Mouse (Mus musculus) regulatory T cell (primary cell): ENCODE measurements around the gene Bcdin3d.
"Not testable (repeated sequence)": the region's sequence is repeated elsewhere in the genome, so short reads cannot be mapped to it uniquely, and the experiment has no call there.

ENCODE experiments used
- in situ Hi-C: fragments of 300-600 bp; cut with MboI, MseI; formaldehyde crosslinking; loops from one replicate; pipeline ENCODE4 v1.15.1; 2025; ENCODE audit warnings: high pct_unique_total_duplicates

Gene Bcdin3d

DNA sequence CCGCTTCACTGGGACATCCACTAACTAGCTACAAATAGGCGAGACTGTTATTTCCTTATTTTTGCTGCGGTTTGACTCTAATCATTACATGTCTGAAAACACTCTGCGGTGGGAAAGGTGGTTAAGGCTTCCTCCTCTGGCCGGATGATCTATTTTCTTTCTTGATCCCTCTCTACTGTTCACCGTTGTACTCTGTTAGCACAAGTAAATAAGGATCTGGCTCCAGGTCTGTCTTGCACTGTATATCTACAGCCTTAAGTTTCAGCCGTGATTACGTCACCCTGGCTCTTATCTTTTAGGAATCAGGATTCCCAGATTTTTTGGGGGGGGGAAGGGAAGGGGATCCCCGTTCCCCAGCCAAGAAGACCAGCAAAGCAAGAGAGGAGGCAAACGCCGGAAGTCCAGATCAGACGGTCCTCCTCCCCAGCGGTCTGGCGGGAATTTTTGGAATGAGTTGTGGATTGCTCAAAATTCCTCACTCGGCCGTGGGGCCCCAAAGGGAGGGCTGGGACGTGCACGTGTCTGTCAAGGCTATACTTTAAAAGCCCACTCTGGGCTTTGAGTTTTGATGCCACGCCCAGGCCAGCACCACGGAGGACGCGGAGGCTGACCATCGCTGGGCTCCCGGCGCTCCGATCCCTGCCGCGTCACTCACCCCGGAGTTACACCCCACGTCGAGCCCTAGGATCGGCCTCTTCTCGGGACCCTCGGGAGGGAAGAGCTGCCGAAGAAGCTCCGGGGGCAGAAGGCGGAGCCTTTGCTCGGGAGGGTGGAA is 542 bp downstream of the Bcdin3d start:
- in situ Hi-C loops = no loop called here

DNA sequence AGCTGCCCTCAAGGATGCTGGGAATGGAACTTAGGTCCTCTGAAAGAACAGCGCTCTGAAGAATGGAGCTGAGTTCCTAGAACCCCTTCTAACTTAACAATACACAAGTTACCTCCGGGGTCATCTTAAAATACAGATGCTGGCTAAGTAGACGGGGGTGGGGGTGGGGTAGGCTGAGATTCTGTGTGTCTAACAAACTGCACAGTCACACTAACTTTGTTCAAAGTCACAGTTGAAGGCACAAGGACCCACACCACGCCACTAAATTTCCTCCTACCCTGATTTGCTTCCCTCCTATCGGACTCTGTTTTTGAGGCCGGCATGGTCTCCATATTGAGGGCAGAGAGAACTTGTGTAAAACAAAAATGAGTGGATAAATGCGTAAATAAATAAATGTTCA is 1.6 kb downstream of the Bcdin3d start:
- in situ Hi-C loops = no loop called here

DNA sequence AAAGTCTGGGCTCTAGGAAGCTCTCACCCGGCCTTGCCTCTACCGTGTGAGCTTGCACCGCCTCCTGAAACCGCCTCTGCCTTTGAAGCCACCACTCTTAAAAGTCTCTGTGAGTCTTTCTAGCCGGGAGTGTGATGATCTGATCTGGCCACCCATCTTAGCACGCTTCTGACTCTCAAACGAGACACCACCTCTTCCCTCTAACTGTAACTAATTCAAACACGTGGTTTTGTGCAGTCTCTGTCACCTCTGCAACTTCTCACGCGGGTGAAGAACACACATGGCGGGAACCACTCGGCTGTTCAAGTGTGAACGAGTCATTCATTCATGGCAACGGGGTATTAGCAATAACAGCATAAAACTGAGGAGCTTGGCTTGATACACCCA is 2.9 kb downstream of the Bcdin3d start:
- in situ Hi-C loops = no loop called here

DNA sequence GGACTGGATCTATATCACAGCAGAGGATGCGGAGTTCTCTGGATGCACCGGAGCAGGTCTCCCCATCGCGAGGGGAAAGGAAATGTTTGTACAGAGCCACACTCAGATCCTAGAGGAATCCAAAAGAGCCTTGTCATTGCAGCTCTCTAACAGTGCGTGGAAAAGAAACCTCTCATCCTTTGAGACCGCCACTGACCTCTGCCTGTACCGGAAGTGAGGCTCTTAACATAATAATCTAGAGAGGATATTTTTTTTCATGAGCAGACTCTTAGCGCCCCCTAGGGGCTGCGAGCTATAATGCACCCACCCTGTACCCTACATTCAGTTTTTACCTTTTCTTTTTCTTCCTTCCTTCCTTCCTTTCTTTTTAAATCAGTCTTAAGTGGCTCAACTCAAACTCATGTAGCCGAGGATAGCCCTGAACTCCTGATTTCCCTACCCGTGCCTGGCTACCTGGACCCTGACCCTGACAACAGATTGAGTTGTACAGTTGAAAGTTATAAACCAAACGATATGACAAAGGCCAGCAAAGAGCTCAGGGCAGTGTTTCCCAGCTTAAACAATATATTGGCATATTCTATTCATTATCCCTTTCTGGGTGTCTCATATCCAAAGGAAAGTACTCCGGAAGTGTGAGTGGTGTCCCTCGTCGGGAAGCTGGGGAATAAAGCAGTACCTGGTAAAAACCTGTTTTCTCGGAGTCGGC is 3.4 kb downstream of the Bcdin3d start:
- in situ Hi-C loops = no loop called here

DNA sequence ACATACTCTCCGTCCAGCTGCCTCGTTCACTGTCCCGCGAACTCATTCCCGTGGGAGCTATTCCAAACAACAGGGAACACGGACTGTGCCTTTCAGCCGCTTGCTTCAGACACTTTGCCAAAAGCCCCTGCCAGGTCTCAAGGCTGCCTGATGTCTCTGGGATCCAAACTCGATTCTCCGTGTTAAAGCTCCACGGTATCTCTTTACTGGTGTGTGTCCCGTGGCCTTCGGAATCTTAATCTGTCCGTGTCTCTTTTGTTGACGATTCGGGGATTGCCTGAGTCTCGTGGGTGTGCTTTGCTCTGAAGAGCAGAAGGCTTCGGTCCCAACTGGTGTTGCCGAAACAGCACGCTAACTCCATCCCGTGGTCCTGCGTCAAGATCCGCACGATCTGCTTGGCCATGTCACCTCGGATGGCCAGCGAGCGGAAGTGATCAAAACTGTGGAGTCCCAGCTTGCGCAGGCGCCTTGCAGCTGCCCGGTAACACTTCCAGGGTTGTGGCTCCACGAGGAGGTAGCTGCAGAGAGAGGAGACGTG is 4.2 kb downstream of the Bcdin3d start:
- in situ Hi-C loops = no loop called here

DNA sequence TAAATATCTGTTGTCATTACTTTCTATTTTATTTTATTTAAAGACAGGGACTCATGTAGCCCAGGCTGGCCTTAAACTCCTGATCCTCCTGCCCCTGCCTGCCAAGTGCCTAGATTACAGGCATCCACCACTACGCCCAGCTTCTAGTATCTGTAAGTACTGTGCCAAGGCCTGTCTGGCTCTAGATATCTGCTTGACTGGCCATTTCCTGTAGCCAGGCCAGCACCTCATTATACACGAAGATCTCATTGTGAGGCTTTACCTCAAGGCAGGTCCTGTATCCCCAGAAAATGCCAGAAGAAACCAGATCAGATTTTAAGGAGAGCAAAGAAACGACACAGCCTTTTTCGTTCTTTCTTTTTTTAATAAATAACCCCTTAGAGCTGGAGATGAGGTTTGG is 4.8 kb downstream of the Bcdin3d start:
- in situ Hi-C loops = loop anchor here (5.0 kb wide), 1 partner anchor 37 kb away; no protein-coding TSS in a partner anchor

DNA sequence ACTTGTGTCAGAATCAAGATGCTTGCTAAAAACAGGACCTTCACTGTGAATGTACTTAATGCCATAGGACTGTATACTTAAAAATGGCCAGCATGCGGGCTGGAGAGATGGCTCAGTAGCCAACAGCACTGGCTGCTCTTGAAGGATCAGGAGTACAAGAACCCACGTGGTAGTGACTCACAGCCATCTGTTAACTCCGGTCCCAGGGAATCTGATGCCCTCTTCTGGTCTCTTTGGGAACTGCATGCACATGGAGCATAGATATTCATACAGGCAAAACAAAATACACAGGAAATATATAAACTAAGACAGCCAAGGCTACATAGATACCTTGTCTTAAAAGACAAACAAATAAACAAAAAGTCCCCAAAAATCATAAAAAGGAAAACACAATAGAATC is 5.5 kb downstream of the Bcdin3d start:
- in situ Hi-C loops = loop anchor here (5.0 kb wide), 1 partner anchor 37 kb away; no protein-coding TSS in a partner anchor

DNA sequence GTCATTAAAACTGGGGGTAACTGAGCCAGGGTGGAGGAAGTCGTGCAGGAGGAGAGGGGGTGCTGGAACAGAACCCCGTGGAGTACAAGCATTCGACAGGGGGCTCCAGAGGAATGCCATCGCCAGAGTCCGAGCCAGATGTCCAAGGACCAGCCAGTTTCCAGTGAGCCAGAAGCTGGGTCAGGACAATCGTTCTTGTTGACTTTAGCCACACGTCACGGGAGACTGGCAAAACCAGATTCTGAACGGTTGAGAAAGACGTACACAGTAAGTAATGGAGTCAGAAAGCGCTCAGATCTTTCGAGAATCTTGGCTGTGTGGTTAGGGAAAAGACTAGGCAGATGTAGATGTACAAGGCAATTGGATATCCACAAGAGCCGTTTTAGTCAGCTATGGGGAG is 11.3 kb downstream of the Bcdin3d start:
- in situ Hi-C loops = no loop called here

DNA sequence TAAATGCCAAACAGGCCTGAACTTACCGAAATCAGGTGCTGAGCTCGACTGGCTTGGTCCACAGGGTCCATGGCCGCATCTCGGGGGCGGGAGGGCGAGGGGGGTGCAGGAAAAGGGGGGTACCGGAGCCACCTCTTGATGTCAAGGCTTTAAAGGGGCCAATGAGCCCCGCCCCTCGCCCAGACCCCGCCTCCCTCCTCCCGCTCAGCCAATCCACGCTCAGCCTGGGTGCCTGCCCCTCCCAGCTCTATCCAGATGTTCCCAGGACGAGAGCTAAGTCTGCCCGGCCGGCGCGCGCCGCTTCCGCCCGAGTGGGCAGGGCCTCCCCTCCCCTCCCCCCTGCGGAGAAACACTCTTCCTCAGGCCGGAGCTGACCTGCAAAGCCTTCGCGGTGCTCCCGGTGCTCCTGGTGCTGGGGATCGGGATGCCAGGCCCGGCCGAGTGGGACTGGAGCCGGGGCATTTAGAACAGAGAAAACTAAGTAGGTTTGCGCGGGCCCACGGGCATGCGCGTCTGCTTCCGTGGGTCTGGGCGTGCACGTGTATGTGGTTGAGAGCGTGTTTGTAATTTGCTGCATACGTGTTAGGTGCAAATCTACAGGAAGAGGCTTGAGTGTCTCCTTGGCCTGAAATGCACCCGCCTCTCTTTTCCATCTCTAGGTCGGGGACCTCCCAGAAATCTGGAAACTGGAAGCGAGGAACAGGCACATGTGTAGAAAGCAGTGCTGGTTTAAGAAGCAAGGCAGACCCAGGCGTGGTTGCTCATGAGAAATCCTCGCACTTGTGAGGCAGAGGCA is 16.7 kb downstream of the Bcdin3d start, which contains the start of gene Nckap5l:
Gene Nckap5l, minus strand, starts transcription at position 143 of the 796 bp plus-strand sequence.
- in situ Hi-C loops = loop anchor here (5.0 kb wide), 1 partner anchor 716 kb away; no protein-coding TSS in a partner anchor

DNA sequence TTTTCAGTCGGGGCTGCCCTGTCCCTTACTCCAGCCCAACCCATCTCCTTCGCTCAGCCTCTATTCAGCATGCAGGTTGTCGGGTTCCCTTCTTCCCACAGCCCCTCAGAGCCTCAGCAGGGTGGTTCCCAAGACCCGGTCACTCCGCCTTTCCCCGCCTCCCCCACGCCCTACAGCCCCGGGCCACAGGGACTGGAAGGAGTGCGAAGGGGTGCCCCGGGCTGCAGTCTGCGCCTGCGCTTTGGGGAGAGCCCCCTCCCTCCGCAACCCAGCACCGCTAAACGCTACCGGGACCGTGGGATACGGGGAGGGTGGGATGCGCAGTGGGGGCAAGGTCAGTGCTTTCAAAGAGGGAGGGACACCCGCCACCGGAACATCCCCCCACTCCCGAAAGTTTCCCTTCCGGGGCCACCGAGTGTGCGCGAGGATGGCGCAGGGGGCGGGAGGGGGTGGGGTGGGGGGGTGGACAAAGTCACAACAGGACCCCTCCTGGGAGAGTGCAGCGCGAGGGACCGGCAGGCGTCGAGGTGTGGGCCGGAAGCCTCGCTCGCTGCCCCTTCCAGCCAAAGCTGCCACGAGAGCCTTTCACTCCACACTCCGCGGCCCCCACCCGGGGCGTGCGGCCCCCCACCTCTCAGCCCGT is 17.4 kb downstream of the Bcdin3d start:
- in situ Hi-C loops = loop anchor here (5.0 kb wide), 1 partner anchor 715 kb away; no protein-coding TSS in a partner anchor

DNA sequence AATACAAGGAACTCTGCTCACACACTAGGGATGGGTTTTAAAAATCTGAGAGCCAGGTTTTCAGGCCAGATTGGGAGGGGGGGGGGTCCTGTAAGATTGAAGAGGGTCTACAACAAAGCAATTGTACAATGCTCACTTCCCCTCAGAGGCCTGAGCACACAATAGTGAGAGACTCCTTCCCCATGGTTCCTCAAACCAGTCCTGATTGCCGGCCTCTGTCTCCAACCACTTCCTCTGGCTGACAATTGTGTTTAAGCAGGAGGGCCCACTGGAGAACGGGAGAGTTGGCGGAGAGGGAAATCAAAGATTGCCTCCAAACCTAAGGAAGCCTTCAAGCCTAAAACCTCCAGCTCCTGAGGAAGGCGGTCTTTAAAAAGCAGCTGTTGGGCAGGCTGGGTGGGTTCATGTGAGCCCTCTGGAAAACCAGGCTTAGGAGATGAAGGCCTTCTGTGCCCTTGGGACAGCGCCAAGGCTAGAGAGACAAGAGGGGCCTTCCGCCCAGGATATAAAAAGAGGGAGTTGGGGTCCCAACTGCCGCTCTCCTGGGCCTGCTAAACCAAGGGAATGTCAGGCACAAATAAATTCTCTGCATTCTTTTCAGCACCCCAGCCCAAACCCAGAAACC is 18.1 kb downstream of the Bcdin3d start:
- in situ Hi-C loops = loop anchor here (5.0 kb wide), 1 partner anchor 714 kb away; no protein-coding TSS in a partner anchor

DNA sequence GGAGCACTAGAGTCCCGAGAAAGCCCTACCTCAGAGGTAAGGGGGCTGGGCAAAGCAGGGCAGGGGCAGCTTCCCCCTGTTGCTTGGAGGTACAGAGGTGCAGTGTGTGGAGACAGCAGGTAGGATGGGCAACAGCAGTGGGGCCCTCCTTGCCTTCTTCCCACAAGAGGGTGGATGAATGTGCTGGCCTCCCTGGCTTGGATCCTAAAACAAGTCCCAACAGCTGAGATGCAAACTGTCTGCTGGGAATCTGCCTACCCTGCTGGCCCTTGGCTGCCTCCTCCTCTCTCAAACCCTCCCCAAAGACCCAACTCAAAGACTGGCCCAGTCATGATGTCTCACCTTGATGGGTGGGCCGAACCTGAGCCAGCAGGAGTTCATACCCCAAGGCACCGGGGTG is 19.1 kb downstream of the Bcdin3d start:
- in situ Hi-C loops = loop anchor here (5.0 kb wide), 1 partner anchor 713 kb away; no protein-coding TSS in a partner anchor

DNA sequence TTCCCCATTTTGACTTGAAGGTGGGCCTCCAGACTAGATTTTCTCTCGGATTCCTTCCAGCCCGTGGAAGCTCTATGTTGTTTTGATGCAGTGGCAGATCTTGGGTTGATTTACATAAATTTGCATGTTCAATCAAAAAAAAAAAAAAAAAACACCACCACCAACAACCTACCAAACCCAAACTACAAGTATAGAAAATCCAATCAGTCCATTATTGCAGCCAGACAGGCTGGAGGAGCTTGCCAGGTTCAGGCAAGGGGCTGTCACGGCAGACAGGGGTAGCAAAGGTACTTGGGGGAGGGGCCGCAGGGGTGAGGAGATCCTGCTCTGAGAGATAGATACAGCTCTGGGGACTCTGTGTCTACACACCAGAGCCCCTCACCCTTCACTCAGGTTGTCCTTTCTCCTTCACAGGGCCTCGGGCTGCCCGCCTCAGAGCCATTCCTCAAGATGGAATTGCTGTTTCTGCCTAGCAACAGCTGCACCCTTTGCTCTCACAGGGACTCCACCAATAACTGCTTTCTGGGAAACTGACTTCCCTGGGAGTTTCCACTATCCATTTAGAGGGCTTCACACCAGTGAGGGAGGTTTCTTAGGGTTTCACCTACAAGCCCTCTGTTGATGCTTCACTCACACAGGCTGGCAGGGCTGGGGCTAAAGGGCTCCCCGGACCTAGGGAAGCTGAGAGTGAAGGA is 19.8 kb downstream of the Bcdin3d start:
- in situ Hi-C loops = loop anchor here (5.0 kb wide), 1 partner anchor 712 kb away; no protein-coding TSS in a partner anchor

DNA sequence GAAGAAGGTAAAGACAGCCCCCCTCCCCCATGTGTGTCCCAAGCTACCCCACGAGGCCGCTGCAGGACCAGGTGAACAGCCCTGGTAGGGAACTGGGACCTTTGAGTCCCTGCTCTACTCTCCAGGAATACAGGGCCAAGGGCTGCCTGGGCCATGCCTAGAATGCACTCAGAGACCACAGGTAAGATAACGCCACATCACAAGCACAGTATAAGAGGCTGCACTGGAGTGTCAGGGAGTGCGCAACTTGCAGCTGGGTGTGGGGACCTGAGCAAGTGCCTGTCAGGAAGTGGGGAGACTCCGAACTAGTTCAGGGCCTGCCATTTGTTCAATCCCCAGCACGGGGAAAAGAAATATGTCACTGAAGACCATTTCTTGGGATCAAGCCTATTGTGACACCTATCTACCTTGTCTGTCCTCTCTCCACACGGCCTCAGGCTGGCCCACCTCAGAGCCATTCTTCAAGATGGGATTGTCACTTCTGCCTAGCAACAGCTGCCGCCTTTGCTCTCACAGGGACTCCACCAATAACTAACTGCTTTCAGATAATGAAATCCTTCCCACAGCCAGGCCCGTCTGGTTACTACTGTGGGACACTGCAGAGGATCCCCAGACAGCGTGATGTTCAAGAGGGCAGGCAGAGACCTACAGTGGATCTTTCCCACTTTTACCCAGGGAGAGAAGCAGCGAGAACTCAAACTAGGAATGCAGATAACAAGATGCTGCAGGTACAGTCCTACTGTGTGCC is 21.2 kb downstream of the Bcdin3d start:
- in situ Hi-C loops = no loop called here

DNA sequence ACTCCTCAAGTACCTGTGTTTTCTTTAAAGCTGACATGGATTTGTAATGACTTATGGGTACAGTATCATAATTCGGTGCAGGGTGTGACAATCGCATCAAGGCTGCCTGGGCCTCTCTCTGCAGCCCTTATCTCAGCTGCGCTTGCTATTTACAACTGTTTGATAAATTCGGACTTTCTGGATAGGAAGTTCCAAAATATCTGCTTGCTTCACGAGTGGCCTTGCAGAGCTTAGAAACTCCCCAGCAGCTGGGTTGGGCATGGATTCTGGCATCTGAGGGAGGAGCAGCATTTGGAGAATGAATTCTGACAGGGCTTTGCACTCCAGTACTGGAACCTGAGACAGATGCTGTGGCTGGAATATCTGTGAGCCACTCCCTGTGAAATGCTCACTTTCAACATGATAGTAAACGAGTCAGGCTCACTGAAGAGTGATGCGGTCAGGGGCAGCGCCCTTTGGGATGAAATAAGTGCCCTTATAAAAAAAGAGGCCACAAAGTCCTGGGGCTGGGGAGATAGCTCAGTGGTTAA is 24.7 kb downstream of the Bcdin3d start:
- in situ Hi-C loops = no loop called here

DNA sequence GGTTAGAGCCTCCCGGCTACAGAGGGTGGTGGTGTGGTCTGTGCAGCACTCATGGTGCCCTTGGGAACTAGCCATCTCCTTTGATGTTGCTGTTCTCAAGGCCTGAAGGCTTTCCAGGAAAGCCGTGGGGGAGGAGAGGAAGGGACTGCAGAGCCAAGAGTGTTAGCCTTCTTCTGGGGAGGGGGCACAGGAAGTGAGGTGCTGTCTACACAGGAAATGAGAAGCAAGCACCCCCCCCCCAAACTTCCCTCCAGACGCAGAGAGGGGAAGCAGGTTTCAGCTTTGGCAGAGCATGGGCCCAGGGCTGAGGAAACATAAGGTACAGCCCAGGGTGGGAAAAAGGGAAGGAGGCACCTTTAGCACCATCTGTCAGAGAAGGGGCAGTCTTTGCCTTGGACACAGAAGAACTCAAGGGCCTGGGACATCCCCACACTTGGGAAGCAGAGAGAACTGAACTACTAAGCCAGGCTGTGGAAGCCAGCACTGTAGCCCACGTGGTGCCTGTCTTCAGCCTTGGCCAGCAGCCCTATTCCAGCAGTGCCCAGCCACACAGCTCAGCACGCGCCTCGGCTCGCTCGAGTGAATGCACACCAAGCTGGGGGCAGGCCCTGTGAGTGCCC is 25.3 kb downstream of the Bcdin3d start:
- in situ Hi-C loops = no loop called here

DNA sequence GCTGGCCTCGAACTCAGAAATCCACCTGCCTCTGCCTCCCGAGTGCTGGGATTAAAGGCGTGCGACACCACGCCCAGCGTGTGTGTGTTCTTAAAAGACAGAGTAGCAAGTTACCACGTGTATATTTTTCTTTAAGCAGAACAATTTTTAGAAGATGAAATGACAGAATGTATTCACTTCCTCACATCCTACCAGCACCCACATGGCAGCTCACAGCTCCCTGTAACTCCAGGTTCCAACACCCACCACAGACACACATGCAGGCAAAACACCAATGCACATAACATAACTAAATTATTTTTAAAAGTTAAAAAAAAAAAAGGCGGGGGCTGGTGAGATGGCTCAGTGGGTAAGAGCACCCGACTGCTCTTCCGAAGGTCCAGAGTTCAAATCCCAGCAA is 28.4 kb downstream of the Bcdin3d start:
- in situ Hi-C loops = not testable (repeated sequence)

DNA sequence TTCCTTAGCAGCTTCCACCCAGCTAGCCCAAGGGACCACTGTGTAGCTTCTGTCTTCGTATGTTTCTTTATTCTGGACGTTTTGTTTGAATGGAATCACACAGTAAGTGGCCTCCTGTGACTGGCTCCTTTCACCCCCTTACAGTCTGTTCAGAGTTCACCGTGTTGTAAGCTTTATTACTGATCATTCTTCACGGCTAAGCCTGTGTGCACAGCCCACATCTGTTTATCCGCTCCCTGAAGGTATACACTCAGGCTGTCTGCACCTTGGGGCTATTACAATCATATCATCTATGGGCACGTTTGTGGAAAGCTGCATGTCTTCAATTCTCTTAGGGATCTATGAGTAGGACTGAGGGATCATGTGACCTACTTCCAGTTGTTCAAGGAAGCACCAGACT is 29.0 kb downstream of the Bcdin3d start:
- in situ Hi-C loops = no loop called here

DNA sequence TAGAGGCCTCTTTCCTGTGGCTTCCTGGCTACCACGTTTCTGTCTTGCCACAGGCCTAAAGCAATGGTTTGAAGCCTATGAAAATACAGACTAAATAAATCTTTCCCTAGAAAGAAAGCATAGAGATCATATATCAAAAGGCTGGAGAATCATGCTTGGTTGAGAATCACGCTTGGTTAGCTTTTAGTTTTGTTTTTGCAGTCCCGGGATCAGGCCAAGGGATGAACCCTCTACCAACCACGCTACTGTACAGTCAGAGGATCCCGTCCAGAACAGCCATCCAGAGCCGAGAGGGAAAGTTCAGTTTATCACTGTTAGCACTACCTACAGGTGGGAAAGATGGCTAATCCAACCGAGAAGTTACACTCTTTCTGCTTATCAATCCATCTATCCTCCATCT is 32.2 kb downstream of the Bcdin3d start:
- in situ Hi-C loops = no loop called here
